Mouse (Mus musculus) thymus, adult 2 months (tissue): ENCODE results near the gene Ccdc88a. TPM values are rescaled to one million over a fixed set of nuclear protein-coding genes. Genes with fewer than 3 reads are reported as not detected.

Experiments used
- DNase-seq: peaks from one replicate; pipeline ENCODE4 v3.0.0; 2021
- H3K27ac ChIP-seq: fragments of 200-500 bp; 2 replicates; pipeline ENCODE4 v1.5.1; 2012; ENCODE audit warnings: low read length, control low read depth; ENCODE audit not compliant: control insufficient read depth, insufficient read depth
- H3K27me3 ChIP-seq: fragments of 200-500 bp; 2 replicates; pipeline ENCODE4 v1.6.1; 2012; ENCODE audit warnings: mild to moderate bottlenecking, low read length, moderate library complexity, mixed read lengths; ENCODE audit not compliant: control insufficient read depth, insufficient read depth
- H3K36me3 ChIP-seq: fragments of 200-500 bp; 2 replicates; pipeline ENCODE4 v1.6.1; 2012; ENCODE audit warnings: mild to moderate bottlenecking, low read length, moderate library complexity; ENCODE audit not compliant: control insufficient read depth, insufficient read depth
- H3K4me1 ChIP-seq: fragments of 200-500 bp; replicated peaks from 2 replicates; pipeline ENCODE4 v1.6.1; 2012; ENCODE audit warnings: low read length; ENCODE audit not compliant: control insufficient read depth, insufficient read depth
- H3K4me3 ChIP-seq: fragments of 200-500 bp; 2 replicates; pipeline ENCODE4 v1.5.1; 2012; ENCODE audit warnings: mild to moderate bottlenecking, low read length, control low read depth, moderate library complexity; ENCODE audit not compliant: control insufficient read depth, insufficient read depth
- CTCF ChIP-seq: fragments of 200-500 bp; IDR thresholded peaks from 2 replicates; pipeline ENCODE4 v1.5.1; 2012; ENCODE audit warnings: mild to moderate bottlenecking, control low read depth, low read length, moderate library complexity, borderline replicate concordance; ENCODE audit not compliant: control insufficient read depth, poor library complexity, insufficient read depth; ENCODE audit errors: extremely low read depth
- POLR2A ChIP-seq: fragments of 200-500 bp; IDR thresholded peaks from 2 replicates; pipeline ENCODE4 v1.6.1; 2012; ENCODE audit warnings: mild to moderate bottlenecking, low read length, control low read depth, moderate library complexity; ENCODE audit not compliant: control insufficient read depth, poor library complexity, insufficient read depth; ENCODE audit errors: extremely low read depth
- WGBS: fragments of 180-500 bp; shearing (Covaris S2); methylation state at CpG from one replicate; pipeline ENCODE4 v1.1.7; 2018; 5-methylcytosine and 5-hydroxymethylcytosine counted together
- polyA plus RNA-seq: library from polyadenylated mRNA; depleted of rRNA; stranded (reverse); fragments of >200 nt; gene quantifications from 2 replicates; pipeline ENCODE4 v1.2.3, GENCODE M21; 2012

Gene Ccdc88a
- polyA plus RNA-seq, 1 experiment, result 2.3 TPM

DNA sequence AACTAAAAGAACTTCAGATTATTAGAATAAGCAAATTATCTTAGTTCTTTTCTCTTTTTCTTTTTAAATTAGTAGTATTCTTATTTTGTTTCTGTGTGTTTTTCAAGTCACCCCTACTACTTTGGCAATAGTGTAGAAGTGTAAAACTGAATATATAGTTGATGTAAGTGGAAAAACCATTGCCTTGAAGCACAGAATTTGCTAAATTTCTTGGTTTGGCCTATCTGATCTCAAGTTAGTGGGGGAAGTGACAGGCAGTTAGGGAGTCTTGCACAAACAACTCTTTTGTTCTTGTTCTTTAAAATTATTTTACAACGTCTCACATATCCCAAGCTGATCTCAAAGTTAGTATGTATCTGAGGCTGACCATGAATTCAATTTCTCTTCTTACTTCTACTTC is 57.6 kb downstream of the Ccdc88a start:
- DNase-seq, result no peak
- WGBS, result 84% methylated on average over 1 of the region's 1 CpGs
- H3K4me3 ChIP-seq, result no peak overlapping the region
- no peaks in the 10 kb centered on the region for H3K27me3 ChIP-seq
- H3K27ac ChIP-seq, result no peak overlapping the region
- H3K36me3 ChIP-seq, result no peaks in the 10 kb centered on the region
- H3K4me1 ChIP-seq, result no peaks in the 10 kb centered on the region
- TF ChIP-seq POLR2A (no peak), CTCF (no peak)

DNA sequence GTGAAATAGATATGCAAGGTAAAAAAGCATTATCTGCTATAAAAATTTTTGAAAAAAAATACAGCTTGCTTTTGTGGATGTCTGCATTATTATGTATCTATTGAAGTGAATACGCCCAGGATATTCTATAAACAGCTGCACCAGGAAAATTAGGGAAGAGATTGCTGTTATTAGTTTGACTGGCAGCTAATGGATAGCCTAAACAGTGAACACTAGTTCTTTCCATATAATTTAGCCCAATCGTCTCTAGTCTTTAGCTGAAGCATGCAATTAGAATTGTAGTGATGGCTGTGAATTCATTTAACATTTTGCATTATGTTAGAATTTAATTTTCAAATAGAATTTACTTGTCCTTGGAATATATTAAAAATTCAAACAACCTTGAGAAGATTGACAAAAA is 75.3 kb downstream of the Ccdc88a start:
- TF ChIP-seq POLR2A (no peak), CTCF (no peak)
- H3K27me3 ChIP-seq, result no peaks in the 10 kb centered on the region
- H3K4me3 ChIP-seq, result no peak overlapping the region
- H3K36me3 ChIP-seq, result no peaks in the 10 kb centered on the region
- DNase-seq, result no peak
- 93% methylated on average over 2 of the region's 2 CpGs for WGBS
- H3K4me1 ChIP-seq, result no peaks in the 10 kb centered on the region
- H3K27ac ChIP-seq, result no peak overlapping the region

DNA sequence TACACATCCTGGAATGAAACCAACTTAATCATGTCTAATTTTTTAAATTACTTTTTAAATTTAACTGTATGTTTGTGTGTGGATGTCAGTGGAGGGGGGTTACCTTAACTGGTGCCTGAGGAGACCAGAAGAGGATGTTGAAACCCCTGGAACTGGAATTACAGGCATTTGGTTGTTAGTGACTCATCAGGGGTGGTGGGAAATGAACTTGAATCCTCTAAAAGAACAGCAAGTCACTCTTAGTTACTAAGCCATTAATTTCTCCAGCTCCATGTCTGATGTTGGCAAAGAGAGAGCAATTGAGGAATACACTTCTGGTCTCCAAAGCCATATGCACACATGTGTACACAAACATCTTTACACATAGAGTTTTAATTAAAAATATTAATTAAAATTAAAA is 101.2 kb downstream of the Ccdc88a start:
- Histone ChIP-seq H3K36me3 (no peaks in the 10 kb centered on the region), H3K27ac (no peak overlapping the region), H3K4me3 (no peak overlapping the region), H3K27me3 (no peaks in the 10 kb centered on the region), H3K4me1 (no peaks in the 10 kb centered on the region)
- TF ChIP-seq POLR2A (no peak), CTCF (no peak)
- no peak for DNase-seq

- WGBS, result 97% methylated on average over 1 of the region's 1 CpGs
- Histone ChIP-seq H3K4me1 (no peaks in the 10 kb centered on the region), H3K36me3 (no peaks in the 10 kb centered on the region), H3K27me3 (no peaks in the 10 kb centered on the region), H3K27ac (no peak overlapping the region), H3K4me3 (no peak overlapping the region)
- TF ChIP-seq POLR2A, result no peak
- no peak for TF ChIP-seq CTCF
- DNase-seq, result no peak
Observed at GRCm38 (mm10) chr11:29493135-29493534, 119.7 kb downstream of the Ccdc88a start.

DNA sequence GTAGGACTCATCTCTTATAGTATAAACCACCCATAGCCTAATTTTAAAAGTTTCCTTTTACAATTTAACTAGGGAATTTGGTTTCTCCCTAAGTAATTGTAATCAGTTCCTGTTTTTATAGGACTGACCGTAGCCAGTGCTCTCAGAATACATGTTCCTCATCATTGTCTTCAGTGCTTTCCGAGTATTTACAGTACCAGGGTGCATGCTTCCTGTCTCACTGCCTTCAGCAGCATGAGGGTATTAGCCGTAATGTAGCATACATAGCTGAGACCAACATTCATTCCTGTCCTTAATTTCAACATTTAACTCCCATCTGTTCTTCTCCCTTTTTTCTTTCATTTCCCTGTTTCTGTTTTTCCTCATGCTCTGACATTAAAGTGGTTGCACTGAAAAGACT is 123.5 kb downstream of the Ccdc88a start:
- H3K36me3 ChIP-seq, result no peaks in the 10 kb centered on the region
- DNase-seq, result no peak
- no peaks in the 10 kb centered on the region for H3K27me3 ChIP-seq
- no peak overlapping the region for H3K27ac ChIP-seq
- H3K4me3 ChIP-seq, result no peak overlapping the region
- H3K4me1 ChIP-seq, result no peaks in the 10 kb centered on the region
- TF ChIP-seq POLR2A, result no peak
- no peak for TF ChIP-seq CTCF
- 98% methylated on average over 3 of the region's 3 CpGs for WGBS

- TF ChIP-seq CTCF, result no peak
- no peak for TF ChIP-seq POLR2A
- 93% methylated on average over 10 of the region's 10 CpGs for WGBS
- Histone ChIP-seq H3K27ac (no peak overlapping the region), H3K27me3 (no peaks in the 10 kb centered on the region), H3K4me3 (no peak overlapping the region), H3K36me3 (no peaks in the 10 kb centered on the region), H3K4me1 (no peaks in the 10 kb centered on the region)
- no peak for DNase-seq
Observed at GRCm38 (mm10) chr11:29503948-29504893, 130.8 kb downstream of the Ccdc88a start.
